Mouse (Mus musculus): ENCODE data around the gene Il17rc.

The Il17rc gene

GRCm38 (mm10) chr6:113457952-113458534, 13.2 kb upstream of the Il17rc start, which contains the start of gene Il17re:
Il17re (plus strand) TSS chr6:113458484.
- DNase-seq, result no peak

- DNase-seq, result peak; percentile 59
These were observed 12.6 kb upstream of the Il17rc start for GRCm38 (mm10) chr6:113458635-113459034.

GRCm38 (mm10) chr6:113464040-113464439, 7.2 kb upstream of the Il17rc start:
- DNase-seq, result no peak

GRCm38 (mm10) chr6:113465602-113466001, 5.6 kb upstream of the Il17rc start:
- DNase-seq, result no peak

- DNase-seq, result no peak
These were observed 2.7 kb upstream of the Il17rc start for GRCm38 (mm10) chr6:113468512-113468911.

- peak; percentile 74 for DNase-seq
These were observed 2.2 kb upstream of the Il17rc start for GRCm38 (mm10) chr6:113469021-113469420.

GRCm38 (mm10) chr6:113469432-113469831, 1.8 kb upstream of the Il17rc start:
- DNase-seq, result peak; percentile 82

GRCm38 (mm10) chr6:113472061-113472460, 834 bp downstream of the Il17rc start:
- no peak for DNase-seq

GRCm38 (mm10) chr6:113473246-113473645, 2.0 kb downstream of the Il17rc start:
- DNase-seq, result no peak

- DNase-seq, result no peak
These were observed 2.5 kb downstream of the Il17rc start for GRCm38 (mm10) chr6:113473715-113474114.

GRCm38 (mm10) chr6:113477353-113477752, 6.1 kb downstream of the Il17rc start:
- DNase-seq, result no peak

- DNase-seq, result peak; percentile 23
These were observed 7.7 kb downstream of the Il17rc start for GRCm38 (mm10) chr6:113478906-113479305.

GRCm38 (mm10) chr6:113480555-113481373, 9.5 kb downstream of the Il17rc start:
- DNase-seq, result no peak

- DNase-seq, result peak; percentile 70
These were observed 11.4 kb downstream of the Il17rc start for GRCm38 (mm10) chr6:113482477-113483099.

GRCm38 (mm10) chr6:113483100-113483615, 11.9 kb downstream of the Il17rc start, which contains the start of gene Creld1:
Creld1 (plus strand) TSS chr6:113483297.
- DNase-seq, result peak; percentile 97

- DNase-seq, result peak; percentile 72
These were observed 12.5 kb downstream of the Il17rc start for GRCm38 (mm10) chr6:113483729-113484128.

- DNase-seq, result no peak
These were observed 15.9 kb downstream of the Il17rc start for GRCm38 (mm10) chr6:113487125-113487576.

- DNase-seq, result peak; percentile 51
These were observed 18.2 kb downstream of the Il17rc start for GRCm38 (mm10) chr6:113489410-113489809.

GRCm38 (mm10) chr6:113492101-113492864, 21.1 kb downstream of the Il17rc start:
- peak; percentile 25 for DNase-seq

GRCm38 (mm10) chr6:113494258-113494788, 23.1 kb downstream of the Il17rc start:
- peak; percentile 56 for DNase-seq

GRCm38 (mm10) chr6:113495071-113495675, 23.9 kb downstream of the Il17rc start:
- no peak for DNase-seq

GRCm38 (mm10) chr6:113499346-113499745, 28.1 kb downstream of the Il17rc start:
- no peak for DNase-seq

Data from cerebellum, adult 11-12 months (tissue).